Mouse (Mus musculus): ENCODE data around the gene Podxl2. TPM values are rescaled to one million over a fixed set of nuclear protein-coding genes. Genes with fewer than 3 reads are reported as not detected.

Podxl2 gene
- polyA plus RNA-seq, 1 experiment, result 12.5 TPM

- WGBS, result 84% methylated on average over 7 of the region's 7 CpGs
Measured at GRCm38 (mm10) chr6:88803051-88803450, 71.8 kb downstream of the Podxl2 start.

GRCm38 (mm10) chr6:88800735-88801134 is 74.1 kb downstream of the Podxl2 start:
- DNase-seq, result no peak
- H3K27ac ChIP-seq (ENCODE audit: insufficient read depth, low read depth, low read length), result no peak overlapping the region
- TF ChIP-seq POLR2A (IDR thresholded peaks at IDR 0.05; ENCODE audit: low read depth, low read length) (no peak), CTCF (conservative IDR thresholded peaks at IDR 0.05; ENCODE audit: insufficient read depth, insufficient read length, low read depth, low read length) (no peak)
- no peak overlapping the region for H3K4me3 ChIP-seq (ENCODE audit: insufficient read depth, low read depth, low read length)
- WGBS, result 69% methylated on average over 3 of the region's 3 CpGs
- H3K27me3 ChIP-seq (replicated peaks; ENCODE audit: control insufficient read depth, insufficient read depth, low read length), result no peaks in the 10 kb centered on the region
- H3K4me1 ChIP-seq (ENCODE audit: control insufficient read depth, insufficient read depth, low read length), result no peaks in the 10 kb centered on the region
- no peaks in the 10 kb centered on the region for H3K36me3 ChIP-seq (ENCODE audit: control insufficient read depth, insufficient read depth, low read length)

More at GRCm38 (mm10) chr6:88803051-88803450, 71.8 kb downstream of the Podxl2 start:
- Histone ChIP-seq H3K4me3 (ENCODE audit: insufficient read depth, low read depth, low read length) (no peak overlapping the region), H3K4me1 (ENCODE audit: control insufficient read depth, insufficient read depth, low read length) (no peaks in the 10 kb centered on the region), H3K36me3 (ENCODE audit: control insufficient read depth, insufficient read depth, low read length) (no peaks in the 10 kb centered on the region), H3K27me3 (replicated peaks; ENCODE audit: control insufficient read depth, insufficient read depth, low read length) (no peaks in the 10 kb centered on the region), H3K27ac (ENCODE audit: insufficient read depth, low read depth, low read length) (no peak overlapping the region)
- DNase-seq, result no peak
- TF ChIP-seq POLR2A (IDR thresholded peaks at IDR 0.05; ENCODE audit: low read depth, low read length) (no peak), CTCF (conservative IDR thresholded peaks at IDR 0.05; ENCODE audit: insufficient read depth, insufficient read length, low read depth, low read length) (no peak)

GRCm38 (mm10) chr6:88800191-88800590 is 74.7 kb downstream of the Podxl2 start:
- 86% methylated on average over 7 of the region's 7 CpGs for WGBS
- DNase-seq, result no peak
- H3K4me3 ChIP-seq (ENCODE audit: insufficient read depth, low read depth, low read length), result no peak overlapping the region
- TF ChIP-seq POLR2A (IDR thresholded peaks at IDR 0.05; ENCODE audit: low read depth, low read length), result no peak
- no peak for TF ChIP-seq CTCF (conservative IDR thresholded peaks at IDR 0.05; ENCODE audit: insufficient read depth, insufficient read length, low read depth, low read length)
- H3K27ac ChIP-seq (ENCODE audit: insufficient read depth, low read depth, low read length), result no peak overlapping the region
- no peaks in the 10 kb centered on the region for H3K27me3 ChIP-seq (replicated peaks; ENCODE audit: control insufficient read depth, insufficient read depth, low read length)
- no peaks in the 10 kb centered on the region for H3K36me3 ChIP-seq (ENCODE audit: control insufficient read depth, insufficient read depth, low read length)
- H3K4me1 ChIP-seq (ENCODE audit: control insufficient read depth, insufficient read depth, low read length), result no peaks in the 10 kb centered on the region

GRCm38 (mm10) chr6:88794561-88794971 is 80.3 kb downstream of the Podxl2 start:
- peak; percentile 36 for DNase-seq
- Histone ChIP-seq H3K27ac (ENCODE audit: insufficient read depth, low read depth, low read length) (no peak overlapping the region), H3K4me3 (ENCODE audit: insufficient read depth, low read depth, low read length) (no peak overlapping the region), H3K4me1 (ENCODE audit: control insufficient read depth, insufficient read depth, low read length) (peaks cover 7% of the 10 kb centered on the region; the same call in 1 of the 2 replicates), H3K36me3 (ENCODE audit: control insufficient read depth, insufficient read depth, low read length) (no peaks in the 10 kb centered on the region), H3K27me3 (replicated peaks; ENCODE audit: control insufficient read depth, insufficient read depth, low read length) (no peaks in the 10 kb centered on the region)
- TF ChIP-seq POLR2A (IDR thresholded peaks at IDR 0.05; ENCODE audit: low read depth, low read length), result no peak
- 49% methylated on average over 14 of the region's 14 CpGs for WGBS

GRCm38 (mm10) chr6:88793872-88794271 is 81.0 kb downstream of the Podxl2 start:
- H3K27ac ChIP-seq (ENCODE audit: insufficient read depth, low read depth, low read length), result no peak overlapping the region
- no peaks in the 10 kb centered on the region for H3K36me3 ChIP-seq (ENCODE audit: control insufficient read depth, insufficient read depth, low read length)
- H3K4me3 ChIP-seq (ENCODE audit: insufficient read depth, low read depth, low read length), result no peak overlapping the region
- no peak for TF ChIP-seq CTCF (conservative IDR thresholded peaks at IDR 0.05; ENCODE audit: insufficient read depth, insufficient read length, low read depth, low read length)
- no peak for TF ChIP-seq POLR2A (IDR thresholded peaks at IDR 0.05; ENCODE audit: low read depth, low read length)
- WGBS, result 90% methylated on average over 13 of the region's 13 CpGs
- H3K4me1 ChIP-seq (ENCODE audit: control insufficient read depth, insufficient read depth, low read length), result peaks cover 7% of the 10 kb centered on the region; the same call in 1 of the 2 replicates
- no peaks in the 10 kb centered on the region for H3K27me3 ChIP-seq (replicated peaks; ENCODE audit: control insufficient read depth, insufficient read depth, low read length)
- no peak for DNase-seq

GRCm38 (mm10) chr6:88793243-88793642 is 81.6 kb downstream of the Podxl2 start:
- Histone ChIP-seq H3K4me3 (ENCODE audit: insufficient read depth, low read depth, low read length) (no peak overlapping the region), H3K27ac (ENCODE audit: insufficient read depth, low read depth, low read length) (no peak overlapping the region), H3K4me1 (ENCODE audit: control insufficient read depth, insufficient read depth, low read length) (peaks cover 7% of the 10 kb centered on the region; the same call in 1 of the 2 replicates), H3K27me3 (replicated peaks; ENCODE audit: control insufficient read depth, insufficient read depth, low read length) (no peaks in the 10 kb centered on the region), H3K36me3 (ENCODE audit: control insufficient read depth, insufficient read depth, low read length) (no peaks in the 10 kb centered on the region)
- no peak for DNase-seq
- 67% methylated on average over 2 of the region's 2 CpGs for WGBS
- no peak for TF ChIP-seq POLR2A (IDR thresholded peaks at IDR 0.05; ENCODE audit: low read depth, low read length)

Other genes with a start within 250 kb of the Podxl2 start
- 0.44 TPM in 1 of 2 replicates, not detected in the other for gene Kbtbd12, start 237.1 kb downstream of the Podxl2 start, polyA plus RNA-seq (2012; rRNA removed)
- gene Mgll, start 150.6 kb downstream of the Podxl2 start, polyA plus RNA-seq (2012; rRNA removed), result 152 and 159 TPM in 2 replicates
- gene Abtb1, start 33.1 kb downstream of the Podxl2 start, polyA plus RNA-seq (2012; rRNA removed), result 52.8 and 67.8 TPM in 2 replicates
- 8.9 and 10.2 TPM in 2 replicates for gene Mcm2, start 23.7 kb upstream of the Podxl2 start, polyA plus RNA-seq (2012; rRNA removed)
- gene Tpra1, start 27.2 kb upstream of the Podxl2 start, polyA plus RNA-seq (2012; rRNA removed), result 132 and 156 TPM in 2 replicates

Measured in kidney, adult 2 months (tissue).